15 mouse cellular contexts compared by ENCODE assay signal in the genomic region with DNA sequence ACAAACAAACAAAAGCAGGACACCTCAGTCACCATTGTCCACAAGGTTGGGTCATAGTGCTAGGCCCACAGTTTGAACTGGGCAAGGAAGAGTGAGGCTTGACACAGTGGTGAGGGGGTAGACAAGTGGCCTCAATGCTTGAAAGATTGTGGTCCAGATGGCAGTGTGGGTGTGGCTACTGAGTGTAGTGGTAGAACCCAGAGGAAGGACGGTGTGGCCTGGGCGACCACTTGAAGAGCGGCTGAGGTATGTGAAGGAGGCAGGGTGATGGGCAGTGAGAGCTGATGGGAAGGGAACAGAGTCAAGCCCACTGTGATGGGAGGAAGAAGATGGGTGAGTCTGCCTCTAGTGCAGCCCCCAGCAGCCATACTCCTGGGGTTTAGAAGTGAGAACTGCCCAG. TPM values are rescaled to one million over a fixed set of nuclear protein-coding genes. Genes with fewer than 3 reads are reported as not detected.
A peak's percentile ranks its signal among the peaks of the same experiment; 100 is the strongest.
DNase-seq lines count a peak whose midpoint lies in the region; ATAC-seq lines count a peak whose summit lies in the region.
"Had no signal": no experiment of that assay in that cellular context is flagged by ENCODE, and none has a peak within 500 bp of the region (broad histone marks: within the 10 kb centered on the region; RNA-seq: fewer than 3 reads in every experiment).

No protein-coding gene starts in this region.

- intact Hi-C loops in heart, postnatal 10 days (cut with DNase I), result loop anchor here (1.0 to 5.0 kb wide), 2 partner anchors 19 to 123 kb away; a partner anchor contains a TSS

- H3K9me3 ChIP-seq in heart, embryonic 12.5 days (replicated peaks), result no peaks in the 10 kb centered on the region
- no peaks in the 10 kb centered on the region for H3K9me3 ChIP-seq in liver, embryonic 13.5 days (replicated peaks)
- no peaks in the 10 kb centered on the region for H3K9me3 ChIP-seq in liver, embryonic 12.5 days (replicated peaks)
- H3K9me3 ChIP-seq: kidney, embryonic 15.5 days; neural tube, embryonic 15.5 days; stomach, embryonic 15.5 days had no signal

- peak; percentile 41 for DNase-seq in cerebellum, adult 11-12 months
- DNase-seq in cerebellum, postnatal 4 days (ENCODE audit: low spot score in 2 of 2), result no peak
- no peak for DNase-seq in heart, postnatal 10 days
- no peak for DNase-seq in liver, embryonic 13.5 days
- peak; percentile 47 for DNase-seq in 416B (ENCODE audit: low read depth)
- DNase-seq: gastrocnemius, postnatal 14 days; layer of hippocampus, postnatal 36 days; right cerebral cortex, adult 18-20 months had no signal

- no peak overlapping the region for H3K4me2 ChIP-seq in heart, embryonic 12.5 days
- no peak overlapping the region for H3K4me2 ChIP-seq in liver, embryonic 13.5 days
- H3K4me2 ChIP-seq in liver, embryonic 12.5 days, result no peak overlapping the region
- H3K4me2 ChIP-seq: stomach, embryonic 15.5 days had no signal

- WGBS in heart, embryonic 12.5 days, result 72% methylated on average over 3 of the region's 3 CpGs
- 42% methylated on average over 3 of the region's 3 CpGs for WGBS in liver, embryonic 13.5 days (ENCODE audit: insufficient replicate concordance)
- 42% methylated on average over 3 of the region's 3 CpGs for WGBS in liver, embryonic 12.5 days (ENCODE audit: insufficient replicate concordance)

- ATAC-seq in heart, embryonic 12.5 days (ENCODE audit: insufficient number of reproducible peaks, low FRiP score), result no peak
- peak; percentile 15; the same call in 1 of the 2 replicates for ATAC-seq in liver, embryonic 13.5 days (ENCODE audit: low read depth)
- ATAC-seq in liver, embryonic 12.5 days, result no peak
- no peak for ATAC-seq in erythroid progenitor cell, adult 5-6 weeks (replicated peaks; ENCODE audit: low FRiP score, poor library complexity, severe bottlenecking)

- H3K4me1 ChIP-seq in heart, embryonic 12.5 days (replicated peaks), result peaks cover 72% of the 10 kb centered on the region
- peaks cover 38% of the 10 kb centered on the region for H3K4me1 ChIP-seq in liver, embryonic 13.5 days (replicated peaks)
- peaks cover 52% of the 10 kb centered on the region for H3K4me1 ChIP-seq in liver, embryonic 12.5 days

- 0 out of 2 replicates have a peak overlapping the region, but pooled peaks have one; percentile 32 for H3K27ac ChIP-seq in heart, embryonic 12.5 days (ENCODE audit: poor library complexity, severe bottlenecking)
- H3K27ac ChIP-seq in liver, embryonic 13.5 days, result no peak overlapping the region
- no peak overlapping the region for H3K27ac ChIP-seq in liver, embryonic 12.5 days
- H3K27ac ChIP-seq: kidney, embryonic 15.5 days; liver, embryonic 14.5 days; neural tube, embryonic 15.5 days; stomach, embryonic 15.5 days had no signal

- H3K36me3 ChIP-seq in heart, embryonic 12.5 days, result peaks cover 32% of the 10 kb centered on the region
- no peaks in the 10 kb centered on the region for H3K36me3 ChIP-seq in liver, embryonic 13.5 days
- H3K36me3 ChIP-seq in liver, embryonic 12.5 days, result no peaks in the 10 kb centered on the region
- H3K36me3 ChIP-seq: kidney, embryonic 15.5 days; neural tube, embryonic 15.5 days; stomach, embryonic 15.5 days had no signal

- no peaks in the 10 kb centered on the region for H3K27me3 ChIP-seq in heart, embryonic 12.5 days (replicated peaks)
- H3K27me3 ChIP-seq in liver, embryonic 13.5 days, result 0 out of 2 replicates have a peak, but pooled peaks cover 6% of the 10 kb centered on the region
- peaks cover 24% of the 10 kb centered on the region for H3K27me3 ChIP-seq in liver, embryonic 12.5 days (replicated peaks)
- H3K27me3 ChIP-seq: kidney, embryonic 15.5 days; neural tube, embryonic 15.5 days; stomach, embryonic 15.5 days had no signal

- no peak overlapping the region for H3K4me3 ChIP-seq in heart, embryonic 12.5 days
- no peak overlapping the region for H3K4me3 ChIP-seq in liver, embryonic 13.5 days (replicated peaks)
- no peak overlapping the region for H3K4me3 ChIP-seq in liver, embryonic 12.5 days
- H3K4me3 ChIP-seq: kidney, embryonic 15.5 days; neural tube, embryonic 15.5 days; stomach, embryonic 15.5 days had no signal

- H3K9ac ChIP-seq in heart, embryonic 12.5 days, result no peak overlapping the region
- H3K9ac ChIP-seq in liver, embryonic 13.5 days, result no peak overlapping the region
- H3K9ac ChIP-seq in liver, embryonic 12.5 days, result no peak overlapping the region
- H3K9ac ChIP-seq: kidney, embryonic 15.5 days; liver, embryonic 14.5 days; neural tube, embryonic 15.5 days; stomach, embryonic 15.5 days had no signal

RNA-seq across cellular contexts. Expression of a gene that starts 2.1 kb away (rescaled TPM):
- 446 and 471 TPM in 2 replicates for polyA plus RNA-seq in heart, embryonic 12.5 days (2016; fragmentation: Nextera tagmentation; extraction: Ambion mirVana)
- 100 to 1,000 TPM; 234 to 236 TPM for total RNA-seq in heart, postnatal 10 days (2021)
- polyA plus RNA-seq in liver, embryonic 13.5 days (2015; fragmentation: Nextera tagmentation; extraction: Ambion mirVana), result 77.9 and 84.9 TPM in 2 replicates
- 145 and 151 TPM in 2 replicates for polyA plus RNA-seq in liver, embryonic 12.5 days (2016; fragmentation: Nextera tagmentation; extraction: Ambion mirVana)
- 55.1 and 59.1 TPM in 2 replicates for total RNA-seq in erythroid progenitor cell, adult 5-6 weeks (2015; ENCODE audit: low replicate concordance)
- total RNA-seq in erythroid progenitor cell, adult 5-6 weeks (2017; ENCODE audit: low replicate concordance), result 48.8 and 49.1 TPM in 2 replicates

RNA-seq across cellular contexts. Expression of a gene that starts 3.0 kb away (rescaled TPM):
- 0.34 and 0.50 TPM in 2 replicates for polyA plus RNA-seq in heart, embryonic 12.5 days (2016; fragmentation: Nextera tagmentation; extraction: Ambion mirVana)
- total RNA-seq in heart, postnatal 10 days (2021), result 10 to 100 TPM; 15.1 to 16.9 TPM
- 0.02 and 0.05 TPM in 2 replicates for polyA plus RNA-seq in liver, embryonic 13.5 days (2015; fragmentation: Nextera tagmentation; extraction: Ambion mirVana)
- 0.04 and 0.18 TPM in 2 replicates for polyA plus RNA-seq in liver, embryonic 12.5 days (2016; fragmentation: Nextera tagmentation; extraction: Ambion mirVana)
- not detected in 2 replicates for total RNA-seq in erythroid progenitor cell, adult 5-6 weeks (2015; ENCODE audit: low replicate concordance)
- not detected in 2 replicates for total RNA-seq in erythroid progenitor cell, adult 5-6 weeks (2017; ENCODE audit: low replicate concordance)

RNA-seq across cellular contexts. Expression of a gene that starts 6.6 kb away (rescaled TPM):
- polyA plus RNA-seq in heart, embryonic 12.5 days (2016; fragmentation: Nextera tagmentation; extraction: Ambion mirVana), result 3,183 and 3,245 TPM in 2 replicates
- total RNA-seq in heart, postnatal 10 days (2021), result 1,000 to 10,000 TPM; 5,439 to 5,458 TPM
- 21.1 and 25.3 TPM in 2 replicates for polyA plus RNA-seq in liver, embryonic 13.5 days (2015; fragmentation: Nextera tagmentation; extraction: Ambion mirVana)
- 10.8 and 11.5 TPM in 2 replicates for polyA plus RNA-seq in liver, embryonic 12.5 days (2016; fragmentation: Nextera tagmentation; extraction: Ambion mirVana)
- total RNA-seq in erythroid progenitor cell, adult 5-6 weeks (2015; ENCODE audit: low replicate concordance), result not detected in 2 replicates
- not detected in 2 replicates for total RNA-seq in erythroid progenitor cell, adult 5-6 weeks (2017; ENCODE audit: low replicate concordance)

RNA-seq across cellular contexts. Expression of a gene that starts 36.4 kb away (rescaled TPM):
- polyA plus RNA-seq in heart, embryonic 12.5 days (2016; fragmentation: Nextera tagmentation; extraction: Ambion mirVana), result 8.1 and 11.6 TPM in 2 replicates
- 1 to 10 TPM; 5.2 to 6.0 TPM for total RNA-seq in heart, postnatal 10 days (2021)
- polyA plus RNA-seq in liver, embryonic 13.5 days (2015; fragmentation: Nextera tagmentation; extraction: Ambion mirVana), result 8.4 and 8.6 TPM in 2 replicates
- polyA plus RNA-seq in liver, embryonic 12.5 days (2016; fragmentation: Nextera tagmentation; extraction: Ambion mirVana), result 9.9 and 10.0 TPM in 2 replicates
- 2.1 and 7.2 TPM in 2 replicates for total RNA-seq in erythroid progenitor cell, adult 5-6 weeks (2015; ENCODE audit: low replicate concordance)
- 3.1 and 4.4 TPM in 2 replicates for total RNA-seq in erythroid progenitor cell, adult 5-6 weeks (2017; ENCODE audit: low replicate concordance)

RNA-seq across cellular contexts. Expression of a gene that starts 36.6 kb away (rescaled TPM):
- polyA plus RNA-seq in heart, embryonic 12.5 days (2016; fragmentation: Nextera tagmentation; extraction: Ambion mirVana), result 59.7 and 65.0 TPM in 2 replicates
- 10 to 100 TPM; 51.1 to 55.0 TPM for total RNA-seq in heart, postnatal 10 days (2021)
- polyA plus RNA-seq in liver, embryonic 13.5 days (2015; fragmentation: Nextera tagmentation; extraction: Ambion mirVana), result 39.5 and 44.2 TPM in 2 replicates
- polyA plus RNA-seq in liver, embryonic 12.5 days (2016; fragmentation: Nextera tagmentation; extraction: Ambion mirVana), result 53.8 and 54.4 TPM in 2 replicates
- 15.5 and 23.8 TPM in 2 replicates for total RNA-seq in erythroid progenitor cell, adult 5-6 weeks (2015; ENCODE audit: low replicate concordance)
- total RNA-seq in erythroid progenitor cell, adult 5-6 weeks (2017; ENCODE audit: low replicate concordance), result 42.6 and 58.7 TPM in 2 replicates

Comparison
In these comparisons a context has a peak if more than half of its experiments do, and no peak if none do; other contexts are left out.
1. DNase-seq: peak in cerebellum, adult 11-12 months (single experiment) and 416B (single experiment); none in cerebellum, postnatal 4 days (0 of 2), heart, postnatal 10 days (0 of 2) and liver, embryonic 13.5 days (single experiment).
2. RNA of a gene that starts 6.6 kb away (polyA plus RNA-seq): 3,183 to 3,245 TPM in heart, embryonic 12.5 days; 21.1 to 25.3 TPM in liver, embryonic 13.5 days and 10.8 to 11.5 TPM in liver, embryonic 12.5 days; every median in the first group is over 100 times any median in the second.